Mouse (Mus musculus): ENCODE results near the gene Eya2.

- no peak for TF ChIP-seq CTCF (IDR thresholded peaks at IDR 0.05; ENCODE audit: extremely low read depth, insufficient read depth, low read length)
- no peak for TF ChIP-seq POLR2A (IDR thresholded peaks at IDR 0.05; ENCODE audit: extremely low read depth, insufficient read depth, low read length)
Observed at GRCm38 (mm10) chr2:165571216-165571778, 23.5 kb upstream of the Eya2 start.

Measured in cortical plate, adult 2 months (tissue).